Mouse (Mus musculus) urinary bladder, postnatal 0 days (tissue): Measurements from ENCODE around the gene Gm21541. TPM values are rescaled to one million over a fixed set of nuclear protein-coding genes. Genes with fewer than 3 reads are reported as not detected.

Source experiments
- polyA plus RNA-seq: library from polyadenylated mRNA; unstranded; fragments of >200 nt; fragmentation: Nextera tagmentation; extraction: Ambion mirVana; gene quantifications from 2 replicates; pipeline ENCODE4 v1.2.1, GENCODE M21; 2015

Gm21541 gene
- not detected in 2 replicates for polyA plus RNA-seq

GRCm38 (mm10) chr4:41903310-41903709 is at the start of gene Gm21541:
Gm21541 (plus strand) TSS chr4:41903610.

GRCm38 (mm10) chr4:41941272-41941671 is 37.9 kb downstream of the Gm21541 start, which contains the start of gene Gm20878:
Gm20878 (plus strand) TSS chr4:41941572.

Other genes with a start within 250 kb of the Gm21541 start
- gene Cntfr, start 206.5 kb upstream of the Gm21541 start, polyA plus RNA-seq, result 9.7 and 10.5 TPM in 2 replicates
- gene Il11ra1, start 203.6 kb upstream of the Gm21541 start, polyA plus RNA-seq, result 107 and 116 TPM in 2 replicates
- gene Rpp25l, start 190.1 kb upstream of the Gm21541 start, polyA plus RNA-seq, result 32.1 and 36.3 TPM in 2 replicates
- 98.6 and 120 TPM in 2 replicates for gene Dctn3, start 180.4 kb upstream of the Gm21541 start, polyA plus RNA-seq
- gene Arid3c, start 172.5 kb upstream of the Gm21541 start, polyA plus RNA-seq, result not detected in 2 replicates
- gene Galt, start 148.4 kb upstream of the Gm21541 start, polyA plus RNA-seq, result 22.1 and 24.1 TPM in 2 replicates
- 71.4 and 78.8 TPM in 2 replicates for gene Sigmar1, start 147.5 kb upstream of the Gm21541 start, polyA plus RNA-seq
- 18.4 and 23.2 TPM in 2 replicates for gene Ccl27a, start 129.4 kb upstream of the Gm21541 start, polyA plus RNA-seq
- 0.45 and 1.3 TPM in 2 replicates for gene Gm20878, start 38.0 kb downstream of the Gm21541 start, polyA plus RNA-seq
- 0.06 TPM in 1 of 2 replicates, not detected in the other for gene Fam205a4, start 62.4 kb downstream of the Gm21541 start, polyA plus RNA-seq
- gene Gm21093, start 131.1 kb downstream of the Gm21541 start, polyA plus RNA-seq, result not detected in 2 replicates
- not detected in 2 replicates for gene Gm3893, start 187.6 kb downstream of the Gm21541 start, polyA plus RNA-seq
- 1.4 TPM in 1 of 2 replicates, not detected in the other for gene Gm13304, start 211.2 kb downstream of the Gm21541 start, polyA plus RNA-seq
- gene Gm13306, start 249.8 kb downstream of the Gm21541 start, polyA plus RNA-seq, result not detected in 2 replicates